Mouse (Mus musculus): Measurements from ENCODE around the gene Slc37a1.

Gene Slc37a1

GRCm38 (mm10) chr17:31286492-31286891 lies at the start of gene Slc37a1:
Gene Slc37a1 (plus strand): TSS chr17:31286792.
- no peak for DNase-seq (ENCODE audit: extremely low read depth, insufficient read length, low spot score)

- DNase-seq (ENCODE audit: extremely low read depth, insufficient read length, low spot score) = no peak
Measured at GRCm38 (mm10) chr17:31238234-31239020, 48.2 kb upstream of the Slc37a1 start.

- no peak for DNase-seq (ENCODE audit: extremely low read depth, insufficient read length, low spot score)
Measured at GRCm38 (mm10) chr17:31241156-31241555, 45.4 kb upstream of the Slc37a1 start.

- DNase-seq (ENCODE audit: extremely low read depth, insufficient read length, low spot score) = no peak
Measured at GRCm38 (mm10) chr17:31242764-31243163, 43.8 kb upstream of the Slc37a1 start.

- DNase-seq (ENCODE audit: extremely low read depth, insufficient read length, low spot score) = no peak
Measured at GRCm38 (mm10) chr17:31245321-31245720, 41.3 kb upstream of the Slc37a1 start.

- no peak for DNase-seq (ENCODE audit: extremely low read depth, insufficient read length, low spot score)
Measured at GRCm38 (mm10) chr17:31247144-31247543, 39.4 kb upstream of the Slc37a1 start.

GRCm38 (mm10) chr17:31253951-31254350 lies 32.6 kb upstream of the Slc37a1 start:
- no peak for DNase-seq (ENCODE audit: extremely low read depth, insufficient read length, low spot score)

GRCm38 (mm10) chr17:31254463-31254931 lies 32.1 kb upstream of the Slc37a1 start:
- no peak for DNase-seq (ENCODE audit: extremely low read depth, insufficient read length, low spot score)

GRCm38 (mm10) chr17:31257149-31257548 lies 29.4 kb upstream of the Slc37a1 start:
- no peak for DNase-seq (ENCODE audit: extremely low read depth, insufficient read length, low spot score)

- DNase-seq (ENCODE audit: extremely low read depth, insufficient read length, low spot score) = no peak
Measured at GRCm38 (mm10) chr17:31257898-31258297, 28.7 kb upstream of the Slc37a1 start.

- no peak for DNase-seq (ENCODE audit: extremely low read depth, insufficient read length, low spot score)
Measured at GRCm38 (mm10) chr17:31258310-31258865, 28.2 kb upstream of the Slc37a1 start.

- DNase-seq (ENCODE audit: extremely low read depth, insufficient read length, low spot score) = no peak
Measured at GRCm38 (mm10) chr17:31259145-31259544, 27.4 kb upstream of the Slc37a1 start.

GRCm38 (mm10) chr17:31259825-31260224 lies 26.8 kb upstream of the Slc37a1 start:
- no peak for DNase-seq (ENCODE audit: extremely low read depth, insufficient read length, low spot score)

GRCm38 (mm10) chr17:31260430-31260829 lies 26.2 kb upstream of the Slc37a1 start:
- no peak for DNase-seq (ENCODE audit: extremely low read depth, insufficient read length, low spot score)

GRCm38 (mm10) chr17:31261352-31261751 lies 25.2 kb upstream of the Slc37a1 start:
- DNase-seq (ENCODE audit: extremely low read depth, insufficient read length, low spot score) = no peak

GRCm38 (mm10) chr17:31262715-31263114 lies 23.9 kb upstream of the Slc37a1 start:
- no peak for DNase-seq (ENCODE audit: extremely low read depth, insufficient read length, low spot score)

- no peak for DNase-seq (ENCODE audit: extremely low read depth, insufficient read length, low spot score)
Measured at GRCm38 (mm10) chr17:31263770-31264169, 22.8 kb upstream of the Slc37a1 start.

GRCm38 (mm10) chr17:31264372-31264771 lies 22.2 kb upstream of the Slc37a1 start:
- no peak for DNase-seq (ENCODE audit: extremely low read depth, insufficient read length, low spot score)

GRCm38 (mm10) chr17:31265171-31265572 lies 21.4 kb upstream of the Slc37a1 start:
- DNase-seq (ENCODE audit: extremely low read depth, insufficient read length, low spot score) = no peak

GRCm38 (mm10) chr17:31265831-31266230 lies 20.8 kb upstream of the Slc37a1 start:
- no peak for DNase-seq (ENCODE audit: extremely low read depth, insufficient read length, low spot score)

GRCm38 (mm10) chr17:31266321-31266950 lies 20.2 kb upstream of the Slc37a1 start:
- no peak for DNase-seq (ENCODE audit: extremely low read depth, insufficient read length, low spot score)

- no peak for DNase-seq (ENCODE audit: extremely low read depth, insufficient read length, low spot score)
Measured at GRCm38 (mm10) chr17:31267138-31267537, 19.5 kb upstream of the Slc37a1 start.
